Mouse (Mus musculus) common myeloid progenitor, adult 5-6 weeks (primary cell): ENCODE results near the gene Glce. TPM values are rescaled to one million over a fixed set of nuclear protein-coding genes. Genes with fewer than 3 reads are reported as not detected.
A peak's percentile ranks its signal among the peaks of the same experiment; 100 is the strongest.

Experiments used
- ATAC-seq: replicated peaks from 2 replicates; pipeline ENCODE4 v1.8.0; 2016; ENCODE audit warnings: low read depth, mild to moderate bottlenecking, moderate TSS enrichment, inconsistent platforms; ENCODE audit not compliant: poor library complexity, severe bottlenecking
- total RNA-seq: library from RNA; stranded (forward); fragments of 200-1000, 187-1606 nt; gene quantifications from 2 replicates; pipeline ENCODE4 v1.2.3, GENCODE M21; 2017

Glce gene
- 11.6 and 12.6 TPM in 2 replicates for total RNA-seq

- ATAC-seq = peak; percentile 98
These were observed at the start of gene Glce for GRCm38 (mm10) chr9:62122508-62123215. Gene Glce (minus strand): TSS chr9:62122655.

- no peak for ATAC-seq
These were observed 49.8 kb upstream of the Glce start for GRCm38 (mm10) chr9:62172239-62172638.

- no peak for ATAC-seq
These were observed 48.5 kb upstream of the Glce start for GRCm38 (mm10) chr9:62170921-62171320.

GRCm38 (mm10) chr9:62166621-62167020 lies 44.2 kb upstream of the Glce start:
- ATAC-seq = no peak

GRCm38 (mm10) chr9:62166186-62166585 lies 43.7 kb upstream of the Glce start:
- no peak for ATAC-seq

GRCm38 (mm10) chr9:62162889-62163291 lies 40.4 kb upstream of the Glce start:
- no peak for ATAC-seq

- ATAC-seq = no peak
These were observed 38.3 kb upstream of the Glce start for GRCm38 (mm10) chr9:62160788-62161187.

- ATAC-seq = no peak
These were observed 36.3 kb upstream of the Glce start for GRCm38 (mm10) chr9:62158746-62159145.

- no peak for ATAC-seq
These were observed 33.4 kb upstream of the Glce start for GRCm38 (mm10) chr9:62155821-62156220.

- no peak for ATAC-seq
These were observed 32.9 kb upstream of the Glce start for GRCm38 (mm10) chr9:62155400-62155799.

- ATAC-seq = no peak
These were observed 32.5 kb upstream of the Glce start for GRCm38 (mm10) chr9:62154956-62155355.

GRCm38 (mm10) chr9:62154551-62154950 lies 32.1 kb upstream of the Glce start:
- ATAC-seq = no peak

- ATAC-seq = no peak
These were observed 30.8 kb upstream of the Glce start for GRCm38 (mm10) chr9:62153263-62153662.

GRCm38 (mm10) chr9:62152506-62152905 lies 30.1 kb upstream of the Glce start:
- ATAC-seq = no peak

- ATAC-seq = no peak
These were observed 22.7 kb upstream of the Glce start for GRCm38 (mm10) chr9:62145198-62145597.

GRCm38 (mm10) chr9:62143428-62143827 lies 21.0 kb upstream of the Glce start:
- ATAC-seq = no peak

- ATAC-seq = no peak
These were observed 16.6 kb upstream of the Glce start for GRCm38 (mm10) chr9:62139027-62139426.

- peak; percentile 74 for ATAC-seq
These were observed 14.8 kb upstream of the Glce start for GRCm38 (mm10) chr9:62137259-62137658.

- no peak for ATAC-seq
These were observed 9.7 kb upstream of the Glce start for GRCm38 (mm10) chr9:62132005-62132782.

GRCm38 (mm10) chr9:62130746-62131145 lies 8.3 kb upstream of the Glce start:
- ATAC-seq = no peak

GRCm38 (mm10) chr9:62128056-62128455 lies 5.6 kb upstream of the Glce start:
- ATAC-seq = no peak
